Mouse (Mus musculus) megakaryocyte, embryonic 14.5 days (primary cell): Measurements from ENCODE around the gene Tnp1.

Experiments
- FLI1 ChIP-seq: IDR thresholded peaks from 2 replicates; pipeline ENCODE4 v1.6.1; 2012; ENCODE audit warnings: low read length, inconsistent platforms, mixed read lengths
- GATA1 ChIP-seq: IDR thresholded peaks from 3 replicates; pipeline ENCODE4 v1.6.1; 2012; ENCODE audit warnings: mixed read lengths, low read length, inconsistent platforms, borderline replicate concordance

DNA sequence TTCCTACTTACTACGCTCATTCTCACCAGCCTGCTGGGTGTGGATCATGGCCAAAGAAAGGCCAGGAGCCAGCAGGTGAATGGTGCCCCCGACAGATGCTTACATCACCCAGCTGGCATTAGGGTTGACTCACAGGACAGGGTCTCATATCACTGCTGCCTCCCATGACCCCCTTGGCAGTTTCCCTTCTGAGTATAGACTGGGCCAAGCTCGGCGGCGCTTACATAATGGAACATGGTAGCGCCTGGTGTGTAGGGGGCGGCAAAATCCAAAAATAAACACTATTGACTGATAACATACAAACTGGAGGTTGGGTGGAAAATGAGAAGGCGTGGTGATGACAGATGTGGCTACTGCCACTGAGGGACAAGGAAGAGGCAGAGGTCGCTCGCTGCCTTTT is 28.0 kb upstream of the Tnp1 start:
- TF ChIP-seq FLI1 (no peak), GATA1 (no peak)
